Mouse (Mus musculus) midbrain, postnatal 0 days (tissue): ENCODE measurements around the gene Fmnl2. TPM values are rescaled to one million over a fixed set of nuclear protein-coding genes. Genes with fewer than 3 reads are reported as not detected.

Source experiments
- ATAC-seq: fragments of 200-750 bp; cut with Nextera tagmentation; 2 replicates; pipeline ENCODE4 v1.8.0; 2017; ENCODE audit warnings: moderate number of reproducible peaks, mild to moderate bottlenecking, moderate TSS enrichment, moderate library complexity; ENCODE audit not compliant: low FRiP score
- DNase-seq: peaks from one replicate; pipeline ENCODE4 v3.0.0-alpha.2; 2015; ENCODE audit warnings: low spot score
- H3K27ac ChIP-seq: fragments of 300-500 bp; sonication (generic); 2 replicates; pipeline ENCODE4 v1.5.1; 2014; ENCODE audit warnings: low read depth, mild to moderate bottlenecking, low read length, mixed read lengths
- H3K27me3 ChIP-seq: fragments of 300-500 bp; sonication (generic); 2 replicates; pipeline ENCODE4 v1.6.1; 2014; ENCODE audit warnings: low read length, control low read depth, mixed read lengths; ENCODE audit not compliant: insufficient read depth
- H3K36me3 ChIP-seq: fragments of 300-500 bp; sonication (generic); 2 replicates; pipeline ENCODE4 v1.6.1; 2014; ENCODE audit warnings: low read length, control low read depth, mixed read lengths; ENCODE audit not compliant: insufficient read depth
- H3K4me1 ChIP-seq: fragments of 300-500 bp; sonication (generic); 2 replicates; pipeline ENCODE4 v1.6.1; 2014; ENCODE audit warnings: mild to moderate bottlenecking, control low read depth, antibody characterized with exemption, low read length, mixed read lengths; ENCODE audit not compliant: insufficient read depth
- H3K4me2 ChIP-seq: fragments of 300-500 bp; sonication (generic); 2 replicates; pipeline ENCODE4 v1.6.1; 2014; ENCODE audit warnings: low read depth, mild to moderate bottlenecking, low read length, mixed read lengths; ENCODE audit not compliant: poor library complexity, severe bottlenecking
- H3K4me3 ChIP-seq: fragments of 300-500 bp; sonication (generic); 2 replicates; pipeline ENCODE4 v1.5.1; 2014; ENCODE audit warnings: low read depth, mild to moderate bottlenecking, low read length, moderate library complexity
- H3K9ac ChIP-seq: fragments of 300-500 bp; sonication (generic); replicated peaks from 2 replicates; pipeline ENCODE4 v1.6.1; 2014; ENCODE audit warnings: mild to moderate bottlenecking, low read length, moderate library complexity, mixed read lengths; ENCODE audit not compliant: poor library complexity, severe bottlenecking
- H3K9me3 ChIP-seq: fragments of 300-500 bp; sonication (generic); 2 replicates; pipeline ENCODE4 v1.6.1; 2016; ENCODE audit warnings: low read length, control low read depth
- CTCF ChIP-seq: IDR thresholded peaks from 2 replicates; pipeline ENCODE4 v1.5.1; 2016; ENCODE audit warnings: antibody characterized with exemption, mild to moderate bottlenecking
- WGBS: fragments of 180-500 bp; shearing (Covaris S2); extraction: QIAGEN DNeasy Blood & Tissue Kit; methylation state at CpG from one replicate; pipeline ENCODE4 v1.1.7; 2014; 5-methylcytosine and 5-hydroxymethylcytosine counted together
- polyA plus RNA-seq: library from polyadenylated mRNA; unstranded; fragments of >200 nt; fragmentation: Nextera tagmentation; extraction: Ambion mirVana; gene quantifications from 2 replicates; pipeline ENCODE4 v1.2.1, GENCODE M21; 2015
- total RNA-seq: library from RNA; depleted of rRNA; stranded (reverse); fragments of >200 nt; gene quantifications from 2 replicates; pipeline ENCODE4 v1.2.3, GENCODE M21; 2014

The Fmnl2 gene
- total and polyA plus RNA-seq, 2 experiments from 2014 or later: 8.4 to 27.0 TPM

DNA sequence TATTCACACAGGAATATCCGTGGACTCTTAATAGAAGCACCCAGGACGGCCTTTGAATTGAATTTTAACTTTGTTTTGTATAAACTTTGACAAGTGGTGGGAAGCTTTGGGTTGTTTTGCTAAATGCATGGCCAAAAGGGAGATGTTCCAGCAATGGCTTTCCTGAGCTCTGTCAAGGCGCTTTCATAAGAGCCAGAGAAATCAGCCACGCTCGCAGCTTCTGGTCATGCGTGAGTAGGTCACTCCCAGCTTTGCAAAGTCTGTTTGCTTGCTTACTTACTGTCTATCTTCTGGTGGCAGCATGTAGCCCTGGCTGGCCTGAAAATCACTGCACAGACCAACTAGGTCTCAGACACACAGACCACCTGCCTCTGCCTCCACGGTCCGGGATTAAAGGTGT is 248.8 kb downstream of the Fmnl2 start:
- WGBS: 89% methylated on average over 8 of the region's 8 CpGs
- H3K9ac ChIP-seq: no peak overlapping the region
- DNase-seq (no peak), ATAC-seq (no peak)
- no peak overlapping the region for H3K4me3 ChIP-seq
- H3K4me1 ChIP-seq: no peaks in the 10 kb centered on the region
- no peaks in the 10 kb centered on the region for H3K9me3 ChIP-seq
- no peak for TF ChIP-seq CTCF
- no peaks in the 10 kb centered on the region for H3K27me3 ChIP-seq
- no peak overlapping the region for H3K27ac ChIP-seq
- no peak overlapping the region for H3K4me2 ChIP-seq
- peaks cover 41% of the 10 kb centered on the region for H3K36me3 ChIP-seq

DNA sequence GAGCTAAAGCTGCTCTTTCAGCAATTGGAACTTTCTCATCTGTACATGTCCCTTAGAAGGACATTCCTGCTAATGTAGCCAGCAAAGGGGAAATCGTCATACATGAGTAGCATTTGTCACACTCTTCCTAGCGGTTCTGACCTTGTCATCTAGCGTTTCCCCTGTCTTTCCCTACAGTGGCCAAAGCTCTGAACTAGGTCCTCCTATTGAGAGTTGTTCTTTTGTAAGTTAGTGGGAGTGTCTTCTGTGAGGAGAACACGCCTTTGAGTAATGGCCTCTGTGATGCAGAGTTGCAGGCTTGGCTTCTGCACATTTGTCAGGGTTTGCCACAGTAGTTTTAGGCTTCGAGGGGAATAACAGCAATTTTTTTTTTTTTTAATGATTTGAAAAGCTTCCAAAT is 250.9 kb downstream of the Fmnl2 start:
- H3K9me3 ChIP-seq: no peaks in the 10 kb centered on the region
- H3K4me2 ChIP-seq: no peak overlapping the region
- no peaks in the 10 kb centered on the region for H3K27me3 ChIP-seq
- no peak overlapping the region for H3K4me3 ChIP-seq
- no peak overlapping the region for H3K9ac ChIP-seq
- DNase-seq (no peak), ATAC-seq (no peak)
- no peak for TF ChIP-seq CTCF
- H3K4me1 ChIP-seq: no peaks in the 10 kb centered on the region
- H3K36me3 ChIP-seq: peaks cover 37% of the 10 kb centered on the region
- WGBS: 87% methylated on average over 5 of the region's 5 CpGs
- no peak overlapping the region for H3K27ac ChIP-seq

DNA sequence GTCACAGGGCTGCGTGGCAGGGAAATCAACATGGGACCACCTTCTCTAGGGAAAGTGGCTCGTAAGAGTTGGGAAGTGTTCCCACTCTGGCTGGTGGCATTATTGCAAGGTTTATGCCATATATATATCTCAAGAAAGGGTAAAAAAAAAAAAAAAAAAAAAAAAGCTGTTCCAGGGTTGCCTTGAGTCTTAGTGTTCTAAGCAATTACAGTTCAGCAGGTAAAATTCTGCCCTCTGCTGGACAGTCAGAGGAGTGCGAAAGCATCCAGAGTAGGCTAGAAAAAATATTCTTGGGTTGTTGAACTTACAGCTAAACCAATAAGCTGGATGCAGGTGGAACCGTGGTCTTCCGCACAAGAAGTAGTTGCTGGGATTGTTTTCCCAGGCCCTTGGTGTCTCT is 264.1 kb downstream of the Fmnl2 start:
- H3K4me2 ChIP-seq: no peak overlapping the region
- peak; percentile 85 for TF ChIP-seq CTCF
- H3K36me3 ChIP-seq: peaks cover 33% of the 10 kb centered on the region
- no peaks in the 10 kb centered on the region for H3K27me3 ChIP-seq
- 74% methylated on average over 5 of the region's 5 CpGs for WGBS
- ATAC-seq: peak; percentile 19; the same call in 1 of the 2 replicates
- H3K27ac ChIP-seq: no peak overlapping the region
- H3K4me1 ChIP-seq: no peaks in the 10 kb centered on the region
- H3K4me3 ChIP-seq: no peak overlapping the region
- peak; percentile 78 for DNase-seq
- no peaks in the 10 kb centered on the region for H3K9me3 ChIP-seq
- H3K9ac ChIP-seq: no peak overlapping the region

- 85% methylated on average over 3 of the region's 3 CpGs for WGBS
- Histone ChIP-seq H3K4me2 (no peak overlapping the region), H3K27me3 (no peaks in the 10 kb centered on the region), H3K36me3 (peaks cover 26% of the 10 kb centered on the region), H3K9me3 (no peaks in the 10 kb centered on the region), H3K4me3 (no peak overlapping the region), H3K9ac (no peak overlapping the region), H3K4me1 (no peaks in the 10 kb centered on the region), H3K27ac (no peak overlapping the region)
- peak; percentile 64 for TF ChIP-seq CTCF
- no peak for ATAC-seq
- DNase-seq: peak; percentile 35
Measured at GRCm38 (mm10) chr2:53125998-53126397, 268.3 kb downstream of the Fmnl2 start.

DNA sequence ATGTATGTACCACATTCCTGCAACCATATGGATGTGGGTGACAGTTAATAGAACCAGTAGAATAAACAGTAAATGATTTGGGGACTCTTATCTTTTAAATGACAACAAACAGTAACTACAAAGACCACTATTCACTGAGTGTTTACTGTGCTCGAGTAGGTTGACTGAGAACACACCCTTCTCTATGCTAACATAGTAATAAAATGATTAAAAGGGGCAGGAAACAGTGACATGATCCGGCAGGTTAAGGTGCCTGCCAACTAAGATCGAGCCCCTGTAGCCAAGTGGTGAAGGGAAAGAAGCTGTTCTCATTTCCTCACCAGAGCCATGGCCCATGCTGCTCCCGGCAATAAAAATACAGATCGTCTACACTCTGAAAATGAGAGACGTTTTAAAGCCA is 271.4 kb downstream of the Fmnl2 start:
- Histone ChIP-seq H3K4me2 (no peak overlapping the region), H3K27me3 (no peaks in the 10 kb centered on the region), H3K9ac (no peak overlapping the region), H3K4me1 (no peaks in the 10 kb centered on the region), H3K4me3 (no peak overlapping the region), H3K27ac (no peak overlapping the region), H3K36me3 (peaks cover 15% of the 10 kb centered on the region), H3K9me3 (no peaks in the 10 kb centered on the region)
- no peak for DNase-seq
- no peak for ATAC-seq
- WGBS: 86% methylated on average over 6 of the region's 6 CpGs
- no peak for TF ChIP-seq CTCF

GRCm38 (mm10) chr2:53131567-53131966 is 273.9 kb downstream of the Fmnl2 start:
- no peak for ATAC-seq
- Histone ChIP-seq H3K27ac (no peak overlapping the region), H3K36me3 (peaks cover 10% of the 10 kb centered on the region), H3K4me3 (no peak overlapping the region), H3K4me1 (no peaks in the 10 kb centered on the region), H3K9ac (no peak overlapping the region), H3K4me2 (no peak overlapping the region), H3K9me3 (no peaks in the 10 kb centered on the region), H3K27me3 (no peaks in the 10 kb centered on the region)
- peak; percentile 45 for DNase-seq
- 80% methylated on average over 9 of the region's 9 CpGs for WGBS
- no peak for TF ChIP-seq CTCF

GRCm38 (mm10) chr2:53146852-53147251 is 289.2 kb downstream of the Fmnl2 start:
- ATAC-seq (no peak), DNase-seq (no peak)
- no peak for TF ChIP-seq CTCF
- Histone ChIP-seq H3K4me2 (no peak overlapping the region), H3K4me3 (no peak overlapping the region), H3K27ac (no peak overlapping the region), H3K9ac (no peak overlapping the region), H3K9me3 (no peaks in the 10 kb centered on the region), H3K27me3 (no peaks in the 10 kb centered on the region), H3K36me3 (peaks cover 27% of the 10 kb centered on the region; the same call in 1 of the 2 replicates), H3K4me1 (no peaks in the 10 kb centered on the region)
